Mouse (Mus musculus) lung, embryonic 14.5 days (tissue): ENCODE measurements around the gene Olfr1417. TPM values are rescaled to one million over a fixed set of nuclear protein-coding genes. Genes with fewer than 3 reads are reported as not detected.

ENCODE experiments used
- ATAC-seq: fragments of 200-750 bp; cut with Nextera tagmentation; 2 replicates; pipeline ENCODE4 v1.8.0; 2017; ENCODE audit warnings: mild to moderate bottlenecking, moderate TSS enrichment, moderate library complexity; ENCODE audit not compliant: insufficient read depth
- DNase-seq: peaks from one replicate; pipeline ENCODE4 v3.0.0-alpha.2; 2015
- H3K27ac ChIP-seq: fragments of 300-500 bp; sonication (generic); 2 replicates; pipeline ENCODE4 v1.5.1; 2014; ENCODE audit warnings: low read depth, mild to moderate bottlenecking, moderate library complexity
- H3K27me3 ChIP-seq: fragments of 300-500 bp; sonication (generic); 2 replicates; pipeline ENCODE4 v1.6.1; 2014; ENCODE audit warnings: low read length, control low read depth; ENCODE audit not compliant: insufficient read depth
- H3K36me3 ChIP-seq: fragments of 300-500 bp; sonication (generic); 2 replicates; pipeline ENCODE4 v1.6.1; 2014; ENCODE audit warnings: control low read depth; ENCODE audit not compliant: insufficient read depth
- H3K4me1 ChIP-seq: fragments of 300-500 bp; sonication (generic); 2 replicates; pipeline ENCODE4 v1.6.1; 2014; ENCODE audit warnings: antibody characterized with exemption, control low read depth; ENCODE audit not compliant: insufficient read depth
- H3K4me2 ChIP-seq: fragments of 300-500 bp; sonication (generic); 2 replicates; pipeline ENCODE4 v1.6.1; 2014; ENCODE audit warnings: mild to moderate bottlenecking
- H3K4me3 ChIP-seq: fragments of 300-500 bp; sonication (generic); 2 replicates; pipeline ENCODE4 v1.5.1; 2014; ENCODE audit warnings: low read depth, low read length
- H3K9ac ChIP-seq: fragments of 300-500 bp; sonication (generic); 2 replicates; pipeline ENCODE4 v1.6.1; 2014
- H3K9me3 ChIP-seq: fragments of 300-500 bp; sonication (generic); 2 replicates; pipeline ENCODE4 v1.6.1; 2016; ENCODE audit warnings: low read depth, low read length, control low read depth
- CTCF ChIP-seq: IDR thresholded peaks from 2 replicates; pipeline ENCODE4 v1.5.1; 2016; ENCODE audit warnings: antibody characterized with exemption, low read depth
- WGBS: fragments of 180-500 bp; shearing (Covaris S2); extraction: QIAGEN DNeasy Blood & Tissue Kit; methylation state at CpG from one replicate; pipeline ENCODE4 v1.1.7; 2014; 5-methylcytosine and 5-hydroxymethylcytosine counted together
- polyA plus RNA-seq: library from polyadenylated mRNA; unstranded; fragments of >200 nt; fragmentation: Nextera tagmentation; extraction: Ambion mirVana; gene quantifications from 2 replicates; pipeline ENCODE4 v1.2.1, GENCODE M21; 2014

Gene Olfr1417
- polyA plus RNA-seq, 1 experiment from 2014 or later = not detected

- TF ChIP-seq CTCF = no peak
Measured at GRCm38 (mm10) chr19:11800531-11801315, 38.3 kb downstream of the Olfr1417 start.

DNA sequence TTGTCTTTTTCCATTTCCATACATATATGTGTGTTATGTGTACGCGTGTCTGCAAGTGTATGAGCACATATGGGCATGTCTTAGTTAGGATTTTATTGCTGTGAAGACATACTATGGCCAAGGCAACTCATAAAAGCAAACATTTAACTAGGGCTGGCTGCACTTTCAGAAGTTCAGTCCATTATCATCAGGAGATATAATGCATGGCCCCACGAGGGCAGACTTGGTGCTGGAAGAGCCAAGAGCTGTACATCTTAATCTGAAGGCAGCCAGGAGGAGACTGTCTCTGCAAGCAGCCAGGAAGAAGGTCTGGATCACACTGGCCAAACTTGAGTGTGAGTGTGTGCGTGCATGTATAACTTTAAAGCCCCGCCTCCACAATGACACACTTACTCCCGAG, 44.6 kb downstream of the Olfr1417 start:
- H3K27ac ChIP-seq = no peak overlapping the region
- DNase-seq (no peak), ATAC-seq (no peak)
- TF ChIP-seq CTCF = no peak
- WGBS = 82% methylated on average over 6 of the region's 6 CpGs
- H3K4me1 ChIP-seq = no peaks in the 10 kb centered on the region
- no peak overlapping the region for H3K4me2 ChIP-seq
- no peaks in the 10 kb centered on the region for H3K9me3 ChIP-seq
- H3K9ac ChIP-seq = no peak overlapping the region
- H3K27me3 ChIP-seq = no peaks in the 10 kb centered on the region
- H3K4me3 ChIP-seq = no peak overlapping the region
- no peaks in the 10 kb centered on the region for H3K36me3 ChIP-seq

More at GRCm38 (mm10) chr19:11800531-11801315, 38.3 kb downstream of the Olfr1417 start:
- ATAC-seq (no peak), DNase-seq (no peak)
- H3K36me3 ChIP-seq = no peaks in the 10 kb centered on the region
- no peak overlapping the region for H3K9ac ChIP-seq
- no peaks in the 10 kb centered on the region for H3K27me3 ChIP-seq
- H3K9me3 ChIP-seq = no peaks in the 10 kb centered on the region
- no peaks in the 10 kb centered on the region for H3K4me1 ChIP-seq
- H3K4me3 ChIP-seq = no peak overlapping the region
- 68% methylated on average over 8 of the region's 8 CpGs for WGBS
- H3K4me2 ChIP-seq = no peak overlapping the region
- H3K27ac ChIP-seq = no peak overlapping the region

DNA sequence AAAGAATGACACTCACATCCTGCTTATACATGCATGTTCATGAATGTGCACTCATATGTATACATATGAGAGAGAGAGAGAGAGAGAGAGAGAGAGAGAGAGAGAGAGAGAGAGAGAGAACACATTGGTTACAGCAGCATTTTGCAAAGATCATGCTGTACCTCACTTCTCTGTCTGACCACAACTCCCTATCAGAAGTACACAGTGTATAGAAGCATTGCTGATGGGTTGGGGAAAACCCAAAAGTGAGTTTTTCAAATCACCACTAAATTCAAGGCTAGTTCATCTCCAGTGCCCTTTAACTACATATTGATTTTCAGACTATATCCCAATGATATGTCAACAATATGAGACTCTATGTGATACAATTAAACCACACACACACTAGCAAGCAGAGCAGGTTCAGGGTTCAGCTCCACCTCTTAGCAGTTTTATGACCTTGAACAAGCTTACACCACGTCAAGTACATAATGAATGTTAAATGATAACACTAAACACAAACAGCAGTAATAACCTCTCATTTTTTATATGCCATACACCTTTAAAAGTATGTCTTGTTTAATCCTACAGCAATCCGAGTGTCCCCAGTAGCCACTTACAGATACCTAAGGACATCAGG, 45.2 kb downstream of the Olfr1417 start:
- H3K4me3 ChIP-seq = no peak overlapping the region
- no peaks in the 10 kb centered on the region for H3K4me1 ChIP-seq
- H3K4me2 ChIP-seq = no peak overlapping the region
- 71% methylated on average over 2 of the region's 2 CpGs for WGBS
- H3K9me3 ChIP-seq = no peaks in the 10 kb centered on the region
- no peak overlapping the region for H3K9ac ChIP-seq
- ATAC-seq = no peak
- H3K27ac ChIP-seq = no peak overlapping the region
- no peaks in the 10 kb centered on the region for H3K27me3 ChIP-seq
- no peaks in the 10 kb centered on the region for H3K36me3 ChIP-seq
- TF ChIP-seq CTCF = no peak
- DNase-seq = no peak

DNA sequence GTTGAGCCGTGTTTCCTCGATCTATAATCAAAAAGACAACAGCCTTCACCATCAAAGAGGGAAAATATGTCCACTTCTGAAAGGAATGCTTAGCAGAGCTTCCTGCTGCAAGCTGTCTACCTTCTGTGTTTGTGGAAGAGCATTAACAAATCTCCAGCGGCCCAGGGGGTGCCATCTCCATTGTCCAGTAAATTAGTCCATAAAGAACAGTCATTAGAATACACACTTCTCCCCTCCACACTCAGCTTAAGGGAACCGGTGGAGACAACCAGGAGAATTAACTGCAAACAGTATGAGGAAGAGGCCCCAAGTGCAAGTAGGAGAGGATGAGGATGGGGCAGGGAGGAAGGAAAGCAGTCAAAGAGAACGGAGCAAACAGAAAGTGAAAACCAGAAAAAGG, 47.2 kb downstream of the Olfr1417 start:
- Histone ChIP-seq H3K27me3 (no peaks in the 10 kb centered on the region), H3K9ac (no peak overlapping the region), H3K9me3 (no peaks in the 10 kb centered on the region), H3K36me3 (0 out of 2 replicates have a peak, but pooled peaks cover 7% of the 10 kb centered on the region), H3K4me1 (no peaks in the 10 kb centered on the region), H3K27ac (no peak overlapping the region), H3K4me3 (no peak overlapping the region), H3K4me2 (no peak overlapping the region)
- WGBS = 69% methylated on average over 5 of the region's 5 CpGs
- no peak for ATAC-seq
- DNase-seq = no peak
- TF ChIP-seq CTCF = no peak

DNA sequence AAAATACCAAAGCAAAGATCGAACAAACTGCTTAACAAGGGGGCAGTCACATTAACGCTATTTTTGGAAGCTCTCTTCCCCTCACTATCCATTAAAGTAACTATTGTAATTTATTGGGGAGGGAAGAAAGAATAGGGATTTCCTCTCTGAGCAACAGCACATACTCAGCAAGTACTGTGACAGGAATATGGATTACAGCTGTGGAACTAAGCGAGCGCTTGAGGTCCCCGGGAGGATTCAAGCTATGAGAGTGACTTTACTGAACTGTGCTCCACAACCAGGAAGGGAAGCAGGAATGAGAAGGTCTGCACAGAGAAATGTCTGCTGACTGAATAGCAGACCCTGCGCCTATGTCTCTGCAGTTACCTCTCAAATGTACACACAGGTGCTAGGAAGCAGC, 50.1 kb downstream of the Olfr1417 start:
- no peak for DNase-seq
- TF ChIP-seq CTCF = no peak
- Histone ChIP-seq H3K36me3 (0 out of 2 replicates have a peak, but pooled peaks cover 7% of the 10 kb centered on the region), H3K9me3 (no peaks in the 10 kb centered on the region), H3K4me2 (no peak overlapping the region), H3K4me1 (no peaks in the 10 kb centered on the region), H3K27ac (no peak overlapping the region), H3K27me3 (no peaks in the 10 kb centered on the region), H3K4me3 (no peak overlapping the region), H3K9ac (no peak overlapping the region)
- 77% methylated on average over 6 of the region's 6 CpGs for WGBS
- no peak for ATAC-seq

GRCm38 (mm10) chr19:11787826-11788225, 51.2 kb downstream of the Olfr1417 start:
- WGBS = 91% methylated on average over 6 of the region's 6 CpGs
- TF ChIP-seq CTCF = no peak
- no peaks in the 10 kb centered on the region for H3K9me3 ChIP-seq

DNA sequence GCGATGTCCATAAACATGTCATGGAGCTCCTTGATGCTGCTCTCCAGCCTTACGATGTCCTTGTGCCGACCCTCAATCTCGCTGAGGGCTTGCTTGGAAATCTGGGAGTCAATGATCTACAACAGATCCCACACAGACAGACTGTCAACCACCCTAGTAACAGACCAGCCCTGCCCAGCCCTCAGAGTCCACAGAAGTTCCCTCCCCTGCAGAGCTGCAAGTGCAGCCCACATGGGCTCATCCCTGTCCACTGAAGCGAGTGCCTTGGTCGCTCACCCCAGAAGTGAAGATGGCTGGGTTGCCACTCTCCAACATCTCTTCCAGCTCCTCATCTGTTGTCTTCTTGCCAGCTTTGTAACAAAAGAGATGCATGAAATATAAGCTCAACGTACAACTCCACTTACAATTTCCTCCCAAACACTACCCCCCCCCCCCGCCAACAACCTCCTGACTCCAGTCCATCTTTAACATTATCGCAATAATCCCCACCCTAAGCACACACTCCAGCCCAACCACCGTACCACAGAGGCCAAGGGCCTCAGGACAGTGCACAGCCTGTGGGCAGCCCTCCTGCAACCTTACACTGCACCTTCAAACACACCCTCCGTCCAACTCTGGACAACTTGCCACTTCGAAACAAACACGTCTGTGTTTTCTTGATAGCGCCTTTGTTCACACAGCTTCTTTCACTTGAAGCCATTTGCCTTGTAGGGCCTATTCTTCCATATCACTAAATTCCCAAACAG, 53.4 kb downstream of the Olfr1417 start:
- ATAC-seq (no peak), DNase-seq (no peak)
- H3K9ac ChIP-seq = no peak overlapping the region
- no peak for TF ChIP-seq CTCF
- no peaks in the 10 kb centered on the region for H3K27me3 ChIP-seq
- H3K4me1 ChIP-seq = no peaks in the 10 kb centered on the region
- no peak overlapping the region for H3K4me2 ChIP-seq
- no peak overlapping the region for H3K27ac ChIP-seq
- H3K36me3 ChIP-seq = 0 out of 2 replicates have a peak, but pooled peaks cover 7% of the 10 kb centered on the region
- 88% methylated on average over 14 of the region's 14 CpGs for WGBS
- H3K4me3 ChIP-seq = no peak overlapping the region
- H3K9me3 ChIP-seq = no peaks in the 10 kb centered on the region

More at GRCm38 (mm10) chr19:11787826-11788225, 51.2 kb downstream of the Olfr1417 start:
- no peak overlapping the region for H3K4me2 ChIP-seq
- no peak overlapping the region for H3K4me3 ChIP-seq
- no peak overlapping the region for H3K9ac ChIP-seq
- H3K36me3 ChIP-seq = 0 out of 2 replicates have a peak, but pooled peaks cover 7% of the 10 kb centered on the region
- DNase-seq (no peak), ATAC-seq (no peak)
- no peak overlapping the region for H3K27ac ChIP-seq
- no peaks in the 10 kb centered on the region for H3K27me3 ChIP-seq
- H3K4me1 ChIP-seq = no peaks in the 10 kb centered on the region
